Mouse (Mus musculus): ENCODE measurements at regions not wholly inside any gene's neighbourhood (a gene's known extent, or its start where the extent isn't known, plus 50 kb on each side); places are given as distances from the start of the nearest gene placed in this dataset.
"Not testable (repeated sequence)": the region's sequence is repeated elsewhere in the genome, so short reads cannot be mapped to it uniquely, and the experiment has no call there.

GRCm38 (mm10) chr12:48387724-48388123, 994.7 kb upstream of the Foxg1 start:
- no peak for DNase-seq (ENCODE audit: low read depth)

- DNase-seq (ENCODE audit: low read depth), result no peak
Measured at GRCm38 (mm10) chr12:48388192-48388812, 994.2 kb upstream of the Foxg1 start.

DNA sequence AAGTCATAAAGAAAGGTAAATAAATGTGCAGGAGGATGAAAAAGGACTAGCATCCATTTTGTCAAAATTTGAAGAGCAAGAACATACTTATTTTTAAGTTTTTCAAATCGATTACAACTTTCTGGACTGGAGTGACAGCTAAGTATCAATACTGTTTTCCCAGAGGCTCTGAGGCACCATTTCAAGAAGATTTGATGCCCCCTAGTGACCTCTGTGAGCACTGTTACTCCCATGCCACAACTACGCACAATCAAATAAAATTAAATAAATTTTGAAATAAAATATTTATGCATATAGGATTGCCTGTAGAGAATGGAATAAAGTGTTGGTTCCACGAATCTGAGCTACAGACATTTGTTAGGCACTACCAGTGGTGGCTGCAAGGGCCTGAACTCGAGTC, 991.5 kb upstream of the Foxg1 start:
- no peak for DNase-seq (ENCODE audit: low read depth)

DNA sequence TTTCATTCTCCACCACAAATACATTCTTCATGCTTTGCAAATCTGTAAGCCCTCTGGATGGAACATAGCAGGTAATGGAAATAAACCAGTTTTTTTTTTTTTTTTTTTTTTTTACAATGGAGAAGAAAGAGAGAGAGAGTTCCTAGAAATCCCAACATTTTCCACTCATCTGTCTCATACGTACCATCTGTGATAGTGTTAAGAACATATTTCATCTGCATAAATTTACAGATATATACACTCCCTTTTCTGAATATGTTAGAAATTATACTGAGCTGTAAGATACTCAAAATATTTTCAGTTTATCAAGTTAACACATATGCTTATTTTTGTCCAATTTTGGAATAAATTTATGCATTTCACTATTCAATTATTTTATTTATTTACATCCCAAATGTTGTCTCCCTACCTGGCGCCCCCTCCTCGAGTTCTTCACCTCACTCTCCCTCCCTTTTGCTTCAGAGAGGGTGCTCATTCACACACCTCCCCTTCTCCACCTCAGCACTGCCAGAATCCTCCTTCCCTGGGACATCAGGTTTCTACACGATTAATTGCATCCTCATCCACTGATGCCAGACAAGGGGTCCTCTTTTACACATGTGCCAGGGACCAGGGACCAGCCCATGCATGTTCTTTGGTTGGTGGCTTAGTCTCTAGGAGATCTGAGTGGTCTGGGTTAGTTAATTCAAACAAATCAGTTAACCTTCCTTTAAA, 943.0 kb upstream of the Foxg1 start:
- DNase-seq (ENCODE audit: low read depth), result no peak

GRCm38 (mm10) chr12:48448719-48449118, 933.7 kb upstream of the Foxg1 start:
- not testable (repeated sequence) for DNase-seq (ENCODE audit: low read depth)

DNA sequence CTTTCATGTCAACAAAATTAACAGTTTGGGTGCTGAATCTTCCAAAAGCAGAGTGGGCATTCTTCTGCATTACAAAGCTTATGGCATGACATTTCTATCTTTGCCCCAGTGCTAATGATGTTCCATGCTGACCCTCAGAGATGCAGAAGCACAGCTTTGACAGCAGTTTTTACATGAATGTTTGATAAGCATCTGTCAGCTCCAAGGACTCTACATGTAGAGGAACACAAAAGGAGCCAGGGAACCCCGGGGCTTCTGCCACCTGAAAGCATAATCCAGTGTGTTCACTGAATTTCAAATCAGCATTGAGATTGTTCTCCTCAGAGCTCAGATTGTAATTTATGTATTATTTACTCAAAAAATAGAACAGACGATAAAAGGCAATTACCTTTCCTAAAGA, 920.1 kb upstream of the Foxg1 start:
- DNase-seq (ENCODE audit: low read depth), result no peak

DNA sequence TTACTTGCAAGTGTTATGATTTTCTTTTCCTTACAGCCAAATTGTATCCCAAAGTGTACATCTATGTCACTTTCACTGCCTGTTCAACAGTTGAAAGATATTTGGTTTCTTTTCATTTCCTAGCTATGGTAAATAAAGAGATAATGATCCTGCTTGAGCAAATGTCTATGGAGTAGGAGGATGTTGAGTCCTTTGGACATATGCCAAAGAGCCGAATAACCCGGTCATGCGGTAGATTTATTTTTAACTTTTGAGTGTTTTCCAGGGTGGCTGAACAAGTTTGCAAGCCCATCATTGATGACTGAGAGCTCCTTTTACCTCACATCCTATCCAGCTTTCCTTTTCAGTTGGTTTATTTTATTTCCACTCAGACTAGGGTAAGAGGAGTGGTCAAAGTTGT, 881.7 kb upstream of the Foxg1 start:
- no peak for DNase-seq (ENCODE audit: low read depth)

DNA sequence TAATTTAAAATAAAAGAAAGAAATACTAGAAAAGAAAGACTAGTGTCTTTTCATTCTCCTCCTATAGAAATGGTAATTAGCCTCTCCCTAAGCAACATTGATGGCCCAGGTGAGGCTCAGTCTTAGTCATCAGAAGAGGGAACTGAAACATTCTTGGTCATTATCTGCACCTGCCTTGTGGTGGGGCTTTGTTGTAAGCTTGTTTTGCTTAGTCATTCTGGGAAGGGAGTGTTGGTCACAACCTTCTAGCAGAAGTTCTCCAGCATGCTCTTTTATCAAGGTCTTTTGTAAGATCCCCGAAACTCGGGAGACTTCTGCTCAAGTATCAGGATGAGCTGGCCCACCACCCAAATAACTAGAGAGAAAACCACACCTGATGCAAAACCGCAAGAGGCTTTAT, 870.9 kb upstream of the Foxg1 start:
- DNase-seq (ENCODE audit: low read depth), result no peak

GRCm38 (mm10) chr12:48512259-48512658, 870.2 kb upstream of the Foxg1 start:
- DNase-seq (ENCODE audit: low read depth), result no peak

DNA sequence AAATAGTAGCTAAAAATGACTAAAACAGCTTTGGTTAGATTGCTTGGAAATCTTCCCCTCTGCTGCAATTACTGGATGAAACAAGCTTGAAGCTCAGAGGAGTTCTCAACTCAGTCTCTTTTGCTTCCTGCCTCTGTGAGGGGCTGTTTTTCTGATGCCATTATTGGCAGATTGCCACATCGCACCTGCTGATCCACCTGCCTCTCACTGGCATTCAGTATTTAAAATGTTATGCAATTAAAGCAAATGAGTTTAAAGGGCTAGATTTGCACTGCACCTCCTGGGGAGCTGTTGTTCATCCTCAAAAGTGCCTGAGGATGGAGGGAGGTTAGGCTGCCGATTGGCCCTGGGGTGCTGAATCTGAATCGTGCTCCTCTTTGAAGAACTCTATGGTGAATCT, 860.5 kb upstream of the Foxg1 start:
- DNase-seq (ENCODE audit: low read depth), result no peak

DNA sequence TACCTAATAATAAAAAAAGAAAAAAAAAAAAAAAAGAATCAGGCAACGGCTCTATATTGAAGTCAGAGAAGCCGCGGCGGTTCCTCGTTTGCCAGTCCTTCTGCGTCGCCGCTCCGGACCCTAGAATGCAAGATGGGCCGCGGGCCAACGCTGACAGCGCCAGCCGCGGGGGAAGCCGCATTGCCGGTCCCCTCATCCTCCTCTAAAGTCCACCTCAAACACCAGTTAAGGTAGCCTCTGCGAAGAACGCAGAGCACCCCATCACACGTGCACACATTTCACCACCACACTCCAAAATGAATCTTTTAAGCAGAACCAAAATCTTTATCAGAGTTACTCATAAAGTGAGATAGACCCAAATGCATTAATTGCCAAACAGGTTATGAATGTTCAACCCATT, 822.8 kb upstream of the Foxg1 start:
- peak; percentile 22 for DNase-seq (ENCODE audit: low read depth)

DNA sequence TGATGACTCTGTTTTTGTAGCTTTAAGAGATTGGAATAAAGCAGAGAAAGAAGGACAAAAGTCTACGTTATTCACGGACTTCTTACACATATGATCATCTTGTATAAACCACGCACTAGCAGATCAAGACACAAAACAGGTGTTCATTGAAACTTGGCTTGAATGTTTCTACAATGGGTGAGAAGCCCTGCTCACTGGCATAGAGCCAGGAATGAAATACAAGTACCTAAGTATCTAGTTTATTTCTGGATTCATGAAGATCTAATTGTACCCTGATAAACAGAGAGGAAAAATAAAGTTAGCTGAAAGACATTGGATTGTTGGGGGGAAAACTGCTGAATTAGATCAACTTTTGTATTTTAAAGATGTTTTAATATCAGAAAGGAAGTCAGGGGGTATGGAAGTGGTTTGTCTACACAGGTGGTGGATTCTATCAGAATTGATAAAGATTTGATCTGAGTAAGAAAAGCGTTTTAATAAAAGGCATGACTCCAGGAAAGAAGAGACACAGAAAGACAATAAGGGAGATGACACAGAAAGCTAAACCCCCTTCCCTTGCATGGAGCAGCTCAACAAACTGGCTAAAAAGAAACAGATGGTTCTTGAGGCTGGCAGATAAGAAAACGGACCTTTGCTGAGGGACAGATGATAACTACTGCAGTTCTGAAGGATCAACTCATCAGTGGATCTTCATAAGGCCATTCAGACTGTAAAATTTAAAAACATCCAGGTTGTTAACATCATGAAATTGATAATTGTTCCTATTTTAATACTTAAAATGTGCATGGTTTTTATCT, 777.9 kb upstream of the Foxg1 start:
- DNase-seq (ENCODE audit: low read depth), result no peak

DNA sequence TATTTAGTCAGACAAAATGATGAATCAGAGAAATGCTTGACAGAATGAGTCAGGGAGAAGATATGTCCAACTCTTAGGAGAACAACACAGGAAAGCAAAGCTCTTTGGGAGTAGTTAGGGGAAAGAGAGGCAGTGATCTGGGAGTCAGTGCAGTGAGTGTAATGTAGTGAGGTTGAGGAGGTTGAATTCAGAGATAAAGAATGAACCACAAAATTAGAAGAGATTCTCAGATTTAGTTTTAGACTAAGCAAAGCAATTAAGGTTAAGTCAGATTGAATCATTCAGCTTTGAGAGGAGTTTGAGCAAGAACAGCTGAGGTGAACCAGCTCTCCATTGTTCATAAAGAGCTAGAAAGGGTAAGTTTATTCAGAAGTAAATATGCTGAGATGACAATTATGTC, 777.0 kb upstream of the Foxg1 start:
- DNase-seq (ENCODE audit: low read depth), result no peak

DNA sequence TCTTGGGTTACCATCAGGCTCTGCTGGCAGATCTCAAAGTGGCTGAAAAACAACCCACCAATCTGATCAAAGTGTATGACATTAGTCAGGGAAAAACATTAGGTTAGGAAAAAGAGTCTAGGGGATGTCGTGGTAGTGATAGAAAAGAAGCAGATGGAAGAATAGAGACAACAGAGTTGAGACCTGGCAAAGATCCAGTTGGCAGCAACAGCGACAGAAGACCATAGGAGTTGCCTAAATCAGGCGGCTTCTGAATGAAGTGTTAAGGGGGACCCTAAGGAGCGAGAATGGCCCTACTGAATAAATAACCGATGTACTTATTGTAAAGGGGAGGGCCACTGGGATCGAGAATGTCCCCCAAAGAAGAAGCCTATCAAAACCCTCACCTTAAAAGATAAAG, 773.1 kb upstream of the Foxg1 start:
- DNase-seq (ENCODE audit: low read depth), result no peak

DNA sequence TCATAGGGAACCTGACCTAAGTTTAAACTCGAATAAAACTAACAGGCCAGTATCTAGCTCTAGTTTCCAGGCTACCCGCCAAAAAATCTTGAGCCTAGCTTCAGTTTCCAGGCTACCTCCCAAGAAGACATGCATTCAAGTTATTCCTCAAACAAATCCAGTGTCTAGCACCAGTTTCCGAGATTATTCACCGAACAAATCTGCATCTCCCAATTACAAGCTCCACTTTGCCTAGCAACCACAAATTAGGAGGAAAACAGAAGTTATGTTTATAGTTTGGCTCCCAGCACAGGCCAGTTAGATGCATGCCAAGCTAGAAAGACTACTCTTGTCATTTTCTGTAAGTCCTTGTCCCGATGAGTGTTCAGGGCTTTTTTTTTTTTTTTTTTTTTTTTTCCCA, 770.4 kb upstream of the Foxg1 start:
- no peak for DNase-seq (ENCODE audit: low read depth)

DNA sequence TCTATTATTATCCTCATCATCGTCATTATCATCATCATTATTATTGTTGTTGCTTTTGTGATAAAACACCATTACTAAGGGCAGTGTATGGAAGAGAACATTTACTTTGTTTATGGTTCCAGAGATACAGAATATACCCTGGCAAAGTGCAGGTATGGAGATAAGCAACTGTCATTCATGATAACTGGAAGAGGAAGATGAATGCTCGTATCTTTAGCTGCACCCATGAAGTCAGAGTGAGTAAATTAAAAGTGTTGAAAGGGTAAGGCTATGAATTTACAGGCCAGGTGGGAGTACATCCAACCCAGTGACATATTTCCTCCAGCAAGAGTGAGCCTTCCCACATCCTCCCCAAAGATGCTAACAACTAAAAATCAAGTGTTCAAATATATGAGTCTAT, 766.1 kb upstream of the Foxg1 start:
- DNase-seq (ENCODE audit: low read depth), result no peak

DNA sequence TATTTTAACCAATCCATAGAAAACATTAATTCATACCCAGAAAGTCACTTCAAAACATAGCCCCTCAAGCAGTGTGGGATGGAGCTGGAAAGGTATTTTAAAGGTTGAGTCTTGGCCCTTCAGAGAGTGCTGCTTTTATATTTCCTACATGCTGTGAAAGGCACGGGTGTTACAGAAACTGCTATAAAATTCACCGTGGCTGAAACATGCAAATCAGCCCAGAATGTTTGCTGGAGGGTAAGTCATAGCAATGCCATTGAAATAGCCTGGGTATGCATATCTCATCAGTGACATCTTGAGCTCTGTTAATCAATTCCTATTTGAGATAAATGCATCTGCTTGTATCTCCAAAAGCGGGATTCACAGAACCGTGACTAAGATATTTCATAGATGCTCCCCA, 748.9 kb upstream of the Foxg1 start:
- no peak for DNase-seq (ENCODE audit: low read depth)

DNA sequence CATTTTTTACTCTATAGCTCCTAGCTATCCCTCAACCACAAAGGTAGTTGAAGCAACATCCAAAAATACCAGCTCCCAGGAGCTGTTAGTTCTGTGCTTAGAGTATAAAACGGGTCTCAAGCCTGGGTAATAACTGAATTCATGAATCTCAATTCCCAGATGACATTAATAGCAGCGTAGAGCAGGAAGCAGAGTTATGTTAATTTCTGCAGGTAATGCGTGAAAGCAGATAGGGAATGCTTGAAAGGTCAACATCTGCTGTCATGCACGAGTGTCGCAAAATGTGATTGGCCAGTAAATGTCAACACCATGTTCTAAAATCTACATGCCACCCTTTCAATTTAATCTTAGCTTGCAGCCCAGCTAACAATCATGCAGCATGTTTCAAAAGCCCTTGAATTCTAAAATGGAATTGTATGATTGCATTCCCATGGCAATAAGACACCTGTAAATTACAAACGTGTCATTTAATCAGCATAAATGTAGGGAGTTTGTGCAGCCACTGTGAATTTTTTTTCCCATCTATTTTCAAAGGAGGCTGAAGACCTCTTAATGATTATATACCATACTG, 747.7 kb upstream of the Foxg1 start:
- no peak for DNase-seq (ENCODE audit: low read depth)

DNA sequence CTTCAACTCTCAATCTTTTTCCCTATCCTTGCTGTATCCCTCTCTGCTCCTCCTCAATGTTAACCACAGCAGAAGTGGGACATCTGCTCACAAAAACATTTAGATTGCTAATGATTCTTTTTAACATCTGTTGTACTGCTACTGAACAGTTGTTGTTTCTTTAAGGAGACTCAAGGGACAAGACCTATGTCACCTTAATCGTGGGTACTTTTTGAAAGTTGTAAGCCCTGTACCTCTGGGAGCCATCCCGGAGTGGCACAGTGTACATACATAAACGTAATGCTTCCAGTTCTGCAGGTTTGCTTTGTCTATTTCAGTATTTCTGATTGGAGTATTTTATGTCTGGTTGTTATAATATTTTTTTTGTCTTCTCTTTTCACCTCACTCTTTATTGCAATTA, 740.5 kb upstream of the Foxg1 start:
- DNase-seq (ENCODE audit: low read depth), result no peak

DNA sequence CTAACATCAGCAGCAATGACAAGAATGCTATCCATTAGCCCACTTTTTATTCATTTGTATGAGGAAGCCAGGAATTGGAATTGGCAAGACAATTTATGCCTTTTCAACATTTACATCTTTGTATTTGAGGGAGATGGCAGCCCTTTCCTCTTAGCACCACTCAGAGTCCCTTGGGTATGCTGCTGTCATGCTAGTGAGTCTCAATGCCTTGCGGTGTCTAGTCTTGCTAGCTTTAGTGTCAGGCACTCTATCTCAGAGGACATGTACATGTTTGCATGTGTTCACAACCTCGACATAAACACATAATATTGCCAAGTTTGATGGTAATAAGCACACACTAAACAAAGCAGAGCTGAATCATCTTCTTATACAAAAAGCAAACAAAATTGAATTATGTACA, 737.3 kb upstream of the Foxg1 start:
- DNase-seq (ENCODE audit: low read depth), result no peak

GRCm38 (mm10) chr12:48645910-48646309, 736.5 kb upstream of the Foxg1 start:
- no peak for DNase-seq (ENCODE audit: low read depth)

DNA sequence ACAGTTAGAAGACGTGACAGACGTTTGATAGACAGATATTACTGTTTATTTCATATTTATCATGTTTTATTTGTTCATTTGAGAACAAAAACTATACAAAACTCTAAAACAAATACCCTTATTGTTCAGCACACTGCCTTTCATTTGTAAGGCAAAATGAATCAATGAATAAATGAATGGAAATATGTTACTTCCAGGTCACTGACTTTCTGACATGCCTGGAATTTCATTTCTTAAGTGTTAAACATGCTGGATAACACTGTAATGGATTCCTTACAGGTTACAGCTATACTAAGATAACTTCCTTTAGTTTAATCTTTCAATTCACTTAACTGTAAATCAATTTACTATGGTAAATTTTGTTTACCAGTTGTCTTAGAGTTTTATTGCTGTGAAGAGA, 707.3 kb upstream of the Foxg1 start:
- no peak for DNase-seq (ENCODE audit: low read depth)

DNA sequence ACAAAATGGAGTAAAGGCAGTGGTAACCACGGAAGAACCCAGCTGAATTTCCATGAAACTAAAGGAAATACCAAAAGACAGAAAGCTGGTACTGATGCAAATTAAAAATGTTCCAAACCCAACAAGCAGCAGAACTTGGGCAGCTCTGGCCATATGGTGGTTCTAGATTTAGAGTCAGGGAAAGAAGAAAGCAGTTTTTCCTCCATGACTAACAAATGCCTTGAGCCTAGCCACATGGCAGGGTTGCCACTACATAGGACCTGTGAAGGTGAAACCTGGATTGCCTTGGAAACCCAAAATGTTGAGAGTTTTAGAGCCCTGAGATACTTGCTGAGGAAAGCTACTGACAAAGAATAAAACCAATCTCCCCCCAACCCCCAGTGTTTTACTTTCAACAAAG, 701.5 kb upstream of the Foxg1 start:
- DNase-seq (ENCODE audit: low read depth), result no peak

Measured in NIH3T3 (cell line).